Mouse (Mus musculus) testis, adult 2 months (tissue): ENCODE measurements at regions not wholly inside any gene's neighbourhood (a gene's known extent, or its start where the extent isn't known, plus 50 kb on each side); places are given as distances from the start of the nearest gene placed in this dataset.

Experiments
- CTCF ChIP-seq: fragments of 200-500 bp; IDR thresholded peaks from 2 replicates; pipeline ENCODE4 v1.5.1; 2012; ENCODE audit warnings: low read depth, mild to moderate bottlenecking, inconsistent platforms, low read length, moderate library complexity; ENCODE audit not compliant: control insufficient read depth, insufficient read depth, insufficient replicate concordance
- POLR2A ChIP-seq: fragments of 200-500 bp; IDR thresholded peaks from 2 replicates; pipeline ENCODE4 v1.6.1; 2012; ENCODE audit warnings: low read depth, mild to moderate bottlenecking, inconsistent platforms, low read length, moderate library complexity; ENCODE audit not compliant: control insufficient read depth

- TF ChIP-seq POLR2A, result no peak
- TF ChIP-seq CTCF, result no peak
Observed at GRCm38 (mm10) chr14:61715746-61716145, 108.5 kb downstream of the Kcnrg start.
